ENCODE assay signal across 17 mouse cellular contexts in the genomic region with DNA sequence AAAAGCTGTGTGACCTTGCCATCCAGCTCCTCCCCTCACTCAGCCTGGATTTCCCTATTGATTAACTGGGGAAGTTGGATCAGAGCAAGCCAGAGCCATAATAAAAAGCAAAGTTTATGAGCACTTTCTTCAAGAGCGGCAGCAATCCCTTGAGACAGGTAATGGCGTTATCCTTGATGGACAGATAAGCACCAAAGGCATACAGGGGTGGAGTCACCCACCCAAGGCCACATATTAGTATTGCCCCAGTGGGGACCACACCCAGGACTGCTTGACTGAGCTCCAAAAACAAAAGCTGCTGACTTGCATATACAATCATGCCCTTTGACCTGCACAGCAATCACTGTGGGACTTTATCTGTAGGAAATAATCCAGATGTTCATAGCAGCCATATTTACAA. TPM values are rescaled to one million over a fixed set of nuclear protein-coding genes. Genes with fewer than 3 reads are reported as not detected.
"Had no signal": no experiment of that assay in that cellular context is flagged by ENCODE, and none has a peak within 500 bp of the region (broad histone marks: within the 10 kb centered on the region; RNA-seq: fewer than 3 reads in every experiment).

No protein-coding gene starts in this region.

- H3K4me1 ChIP-seq: liver, embryonic 15.5 days had no signal

- H3K9me3 ChIP-seq: limb, embryonic 13.5 days; liver, embryonic 15.5 days; midbrain, embryonic 13.5 days; neural tube, embryonic 13.5 days had no signal

- H3K9ac ChIP-seq: limb, embryonic 13.5 days; liver, embryonic 15.5 days; midbrain, embryonic 13.5 days; neural tube, embryonic 13.5 days had no signal

- H3K4me2 ChIP-seq: limb, embryonic 13.5 days; liver, embryonic 11.5 days; liver, embryonic 15.5 days; midbrain, embryonic 13.5 days; neural tube, embryonic 13.5 days had no signal

- ATAC-seq: hindbrain, embryonic 16.5 days; inflammation-experienced regulatory T-cells, adult 6 months; midbrain, embryonic 13.5 days had no signal

- H3K27ac ChIP-seq: limb, embryonic 13.5 days; liver, embryonic 15.5 days; midbrain, embryonic 13.5 days; neural tube, embryonic 13.5 days had no signal

- H3K36me3 ChIP-seq: limb, embryonic 13.5 days; liver, embryonic 15.5 days; midbrain, embryonic 13.5 days; neural tube, embryonic 13.5 days had no signal

- H3K4me3 ChIP-seq: limb, embryonic 13.5 days; liver, embryonic 15.5 days; midbrain, embryonic 13.5 days; myocyte; neural tube, embryonic 13.5 days had no signal

- H3K27me3 ChIP-seq: limb, embryonic 13.5 days; liver, embryonic 15.5 days; midbrain, embryonic 13.5 days; neural tube, embryonic 13.5 days had no signal

- DNase-seq: kidney, adult 8-10 months; kidney, postnatal 36 days; left cerebral cortex, postnatal 4 days; lung, postnatal 14 days; retina, postnatal 1 day; right cerebral cortex, postnatal 4 days; thymus, adult 18-20 months; thymus, postnatal 4 days had no signal

RNA-seq across cellular contexts. Expression of a gene that starts 31.0 kb away (rescaled TPM):
- polyA plus RNA-seq: hindbrain, embryonic 16.5 days; inflammation-experienced regulatory T-cells, adult 6 months; liver, embryonic 15.5 days; midbrain, embryonic 13.5 days; myocyte; spleen, adult 2 months had no signal
